Mouse (Mus musculus) MEL-GATA-1-ER (cell line): ENCODE results near the gene Mcu.

Experiments used
- DNase-seq: peaks from one replicate; pipeline ENCODE4 v3.0.0-alpha.2; 2012; ENCODE audit warnings: low read depth; ENCODE audit errors: extremely low read depth

Mcu gene

DNA sequence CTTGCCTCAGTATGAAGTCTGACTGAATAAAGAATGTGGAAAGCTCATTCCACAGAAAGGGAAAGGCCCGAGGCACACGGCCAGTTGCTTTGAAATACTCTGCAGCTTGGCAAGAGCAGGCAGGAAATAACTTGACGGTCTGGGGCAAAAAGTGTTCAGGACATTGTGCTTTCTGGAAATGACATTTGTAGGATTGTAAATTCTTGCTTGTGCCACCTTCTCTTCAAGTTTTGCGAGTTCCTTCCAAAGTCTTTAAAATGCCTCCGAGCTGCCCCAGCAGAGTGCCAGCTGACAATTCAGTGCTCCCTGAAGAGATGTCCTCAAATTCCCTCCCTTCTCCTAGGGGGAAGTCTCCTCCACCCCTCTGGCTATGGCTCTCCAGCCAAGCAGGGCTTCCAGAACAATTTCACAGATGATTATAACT lies 177.0 kb downstream of the Mcu start:
- no peak for DNase-seq

DNA sequence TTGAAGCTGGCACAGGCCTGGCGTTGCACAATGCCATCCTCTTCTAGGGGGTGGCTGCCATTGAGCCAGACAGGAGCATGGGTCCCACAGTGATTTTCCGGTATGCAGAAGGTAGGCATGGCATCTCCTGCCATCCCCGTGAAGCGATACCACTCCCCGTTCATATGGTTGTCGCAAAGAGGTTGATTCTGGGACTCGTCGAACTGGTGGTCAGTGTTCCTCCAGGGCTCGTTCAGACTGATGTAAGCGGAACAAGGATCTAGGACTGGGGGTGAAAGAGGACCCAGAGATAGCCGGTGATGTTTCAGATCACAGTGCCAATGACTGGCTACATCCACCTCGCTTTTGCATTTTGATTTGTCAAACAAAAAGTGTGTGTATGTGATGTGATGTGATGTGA lies 177.8 kb downstream of the Mcu start:
- no peak for DNase-seq

DNA sequence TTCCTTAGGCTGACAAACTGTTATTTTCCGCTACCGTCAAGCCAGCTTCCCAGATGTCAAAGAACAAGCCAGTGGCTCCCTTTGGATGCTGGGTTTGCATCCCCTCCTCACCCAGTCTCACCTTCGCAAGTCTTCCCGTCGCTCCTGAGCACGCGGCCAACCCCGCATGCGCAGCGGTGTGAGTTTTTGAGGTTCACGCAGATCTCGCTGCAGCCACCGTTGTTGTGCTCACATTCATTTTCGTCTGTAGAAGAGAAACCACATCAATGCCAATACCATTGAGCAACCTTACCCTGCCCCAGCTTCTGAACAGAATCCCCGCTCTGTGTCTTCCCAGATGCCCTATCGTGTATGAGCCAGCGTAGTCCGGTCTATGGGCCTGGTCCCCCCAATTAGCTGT lies 180.7 kb downstream of the Mcu start:
- DNase-seq = no peak

DNA sequence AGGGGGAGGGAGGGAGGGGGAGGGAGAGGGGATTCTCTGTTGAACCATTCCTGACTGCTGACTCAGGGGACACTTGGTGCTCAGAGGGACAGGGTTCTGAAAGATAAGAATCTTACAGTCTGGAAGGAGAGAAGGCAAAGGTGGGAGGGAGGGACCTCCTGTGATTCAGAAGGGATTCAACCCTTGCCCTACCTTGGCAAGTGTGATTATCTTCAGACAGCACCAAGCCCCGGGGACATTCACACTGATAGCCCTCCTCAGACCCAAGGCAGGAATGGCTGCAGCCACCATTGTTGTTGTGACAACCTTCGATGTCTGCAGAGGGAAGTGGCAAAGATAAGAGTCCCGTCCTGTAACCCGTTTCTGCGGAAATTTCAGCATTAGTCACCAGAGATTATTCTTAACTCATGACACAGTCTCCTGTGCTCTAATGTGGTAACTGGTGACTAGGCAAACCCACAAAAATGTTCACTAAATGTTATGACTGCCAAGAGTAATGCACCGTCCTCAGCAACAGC lies 185.7 kb downstream of the Mcu start:
- DNase-seq = peak; percentile 85

DNA sequence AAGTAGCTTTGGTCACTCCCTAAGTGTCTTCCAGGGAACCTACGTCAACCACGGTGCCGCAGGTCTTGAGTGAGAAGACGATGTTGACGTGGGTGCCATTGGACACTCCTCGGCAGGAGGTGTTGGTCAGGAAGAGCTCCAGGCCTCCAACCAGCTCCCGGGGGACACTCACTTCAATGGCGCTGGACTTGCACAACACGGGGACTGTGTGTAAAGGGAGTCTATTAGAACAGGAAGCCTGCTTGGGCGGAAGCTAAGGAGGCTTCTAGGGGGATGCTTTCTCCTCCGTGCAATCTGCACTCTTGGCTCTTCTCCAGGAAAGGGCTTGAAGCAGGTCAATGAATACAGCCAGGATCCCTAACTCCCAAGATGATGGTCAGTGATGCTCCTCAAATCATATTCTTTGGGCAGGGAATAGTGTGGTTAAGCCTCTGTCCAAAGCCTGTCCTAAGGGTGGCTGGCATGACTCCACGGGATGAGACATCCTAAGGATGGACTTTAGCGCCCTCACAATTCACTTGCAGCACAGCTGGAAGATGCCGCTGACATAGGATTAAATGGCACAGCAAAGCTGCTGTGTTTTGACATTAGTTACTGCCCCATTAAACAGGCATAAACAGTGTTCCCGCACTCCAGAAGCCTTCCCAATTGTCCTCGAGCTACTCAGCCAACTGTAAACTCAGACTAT lies 186.9 kb downstream of the Mcu start:
- no peak for DNase-seq

DNA sequence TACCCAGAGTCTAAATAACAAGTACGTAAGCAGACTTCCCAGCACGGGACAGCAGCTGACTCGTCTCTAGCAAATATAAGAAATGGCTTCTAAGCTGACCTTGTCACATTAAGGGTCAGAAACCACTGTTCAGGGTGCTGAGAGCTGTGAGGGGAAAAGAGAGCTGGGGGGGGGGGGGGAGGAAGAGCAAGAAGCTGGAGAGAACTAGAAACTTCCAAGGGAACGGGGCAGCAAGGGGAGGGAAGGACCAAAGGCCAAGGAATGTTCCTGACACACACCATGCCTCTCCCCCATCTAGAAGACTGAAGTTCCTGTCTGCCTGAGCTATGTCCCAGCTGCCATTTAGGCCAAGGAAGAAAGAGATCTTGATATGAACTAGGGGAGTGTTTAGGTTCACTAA lies 190.1 kb downstream of the Mcu start:
- DNase-seq = no peak

DNA sequence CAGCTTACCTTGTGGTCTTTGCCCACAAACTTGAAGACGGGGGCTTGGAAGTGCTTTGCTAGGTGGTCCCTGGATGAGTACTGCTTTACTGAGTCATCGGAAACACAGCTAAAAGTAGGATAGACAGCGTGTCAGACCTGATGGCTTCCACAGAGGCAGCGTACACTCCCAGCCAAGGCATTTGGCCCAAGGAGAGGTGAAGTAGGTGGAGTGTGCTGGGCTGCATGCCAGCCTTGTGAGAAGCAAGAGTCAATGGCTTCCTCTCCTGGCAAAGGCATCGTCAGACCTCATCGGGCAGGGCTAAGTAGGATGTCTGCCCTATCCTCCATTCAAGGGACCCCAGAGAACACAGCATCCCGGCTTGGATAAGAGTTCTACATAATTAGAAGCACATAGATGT lies 191.1 kb downstream of the Mcu start:
- DNase-seq = no peak

DNA sequence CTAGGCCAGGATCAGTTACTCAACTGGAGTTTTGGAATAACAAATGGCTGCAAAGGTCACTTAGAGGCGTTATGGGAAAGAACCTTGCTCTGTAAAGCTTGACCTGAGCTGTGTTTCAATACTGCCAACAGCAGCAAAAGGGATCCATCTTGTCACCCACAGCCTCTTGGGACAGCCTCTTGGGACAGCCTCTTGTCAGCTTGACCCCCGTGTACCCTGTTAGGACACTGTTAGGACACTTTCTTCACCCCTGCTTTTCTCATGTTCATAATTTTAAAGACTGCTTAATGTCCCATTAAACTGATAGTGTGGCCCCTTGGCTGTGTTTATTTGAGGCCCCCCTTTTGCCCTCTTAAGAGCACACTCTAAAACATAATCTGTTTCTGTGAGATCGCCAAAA lies 192.0 kb downstream of the Mcu start:
- DNase-seq = no peak

DNA sequence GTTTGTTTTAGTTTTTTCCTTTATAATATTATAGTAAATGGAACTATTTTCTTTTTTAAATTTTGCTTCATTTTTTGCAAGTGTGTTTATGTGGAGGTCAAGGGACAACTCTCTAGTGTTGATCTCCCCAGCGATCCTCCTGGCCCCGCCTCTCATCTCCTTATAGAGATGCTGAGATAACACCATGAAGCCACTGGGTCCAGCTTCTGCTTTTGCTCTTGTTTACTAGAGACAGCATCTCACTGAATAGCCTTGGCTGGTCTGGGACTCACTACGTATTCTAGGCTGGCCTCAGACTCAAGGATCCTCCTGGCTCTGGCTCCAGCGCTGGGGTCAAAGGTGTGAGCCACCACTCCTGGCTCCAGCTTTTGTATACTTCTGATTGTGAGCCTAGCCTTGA lies 197.0 kb downstream of the Mcu start:
- DNase-seq = no peak

DNA sequence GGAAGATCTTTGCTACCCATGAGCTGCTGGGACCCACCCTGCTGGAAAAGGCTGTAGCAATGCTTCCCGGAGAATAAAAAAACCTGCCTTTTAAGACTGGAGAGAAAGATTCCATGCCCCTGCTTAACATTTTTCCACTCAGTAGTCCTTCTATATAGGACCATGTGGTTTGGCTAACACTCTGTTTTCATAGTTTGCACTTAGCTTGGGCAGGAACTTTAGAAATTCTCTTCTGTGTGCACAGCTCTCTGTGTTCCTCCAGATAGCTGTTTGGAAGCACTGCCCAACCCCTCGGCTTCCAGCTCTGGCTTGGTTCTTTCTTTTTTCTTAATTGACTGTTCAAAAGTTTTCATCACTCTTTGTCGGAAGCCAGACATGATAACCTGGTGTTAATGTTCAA lies 199.9 kb downstream of the Mcu start:
- no peak for DNase-seq

DNA sequence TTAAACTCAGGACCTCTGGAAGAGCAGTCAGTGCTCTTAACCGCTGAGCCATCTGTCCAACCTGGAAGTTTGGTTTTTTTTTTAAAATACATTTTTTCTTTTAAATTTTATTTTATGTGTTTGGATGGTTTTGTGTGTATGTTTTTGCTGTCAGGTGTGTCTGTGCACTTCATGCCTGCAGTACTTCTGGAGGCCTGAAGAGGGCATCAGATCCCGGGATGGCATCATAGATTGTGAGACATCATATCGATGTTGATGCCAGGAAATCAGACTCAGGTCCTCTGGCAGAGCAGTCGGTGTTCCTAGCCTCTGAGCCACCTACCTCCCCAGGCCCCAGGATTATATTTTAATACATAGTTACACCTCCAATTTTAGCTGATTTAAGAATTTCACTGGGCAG lies 202.8 kb downstream of the Mcu start:
- no peak for DNase-seq

DNA sequence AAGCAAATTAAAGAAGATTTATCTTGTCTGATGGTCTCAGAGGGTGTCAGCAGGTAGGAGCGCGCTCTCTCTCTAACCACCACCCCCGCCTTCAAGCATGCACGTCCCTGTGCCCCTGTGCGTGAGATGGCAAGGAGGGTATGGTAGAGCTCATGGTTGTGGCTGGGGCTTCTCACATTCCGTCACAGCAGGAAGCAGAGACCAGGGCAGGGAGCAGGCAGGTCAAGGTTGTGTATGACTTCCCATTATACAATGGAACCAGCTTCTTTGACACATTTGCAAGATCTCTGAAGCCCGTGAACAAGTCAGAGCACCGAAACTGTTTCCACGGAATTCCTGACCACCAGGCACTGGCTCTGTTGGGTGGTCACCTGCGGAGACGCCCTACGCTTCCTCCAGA lies 206.2 kb downstream of the Mcu start:
- DNase-seq = no peak

DNA sequence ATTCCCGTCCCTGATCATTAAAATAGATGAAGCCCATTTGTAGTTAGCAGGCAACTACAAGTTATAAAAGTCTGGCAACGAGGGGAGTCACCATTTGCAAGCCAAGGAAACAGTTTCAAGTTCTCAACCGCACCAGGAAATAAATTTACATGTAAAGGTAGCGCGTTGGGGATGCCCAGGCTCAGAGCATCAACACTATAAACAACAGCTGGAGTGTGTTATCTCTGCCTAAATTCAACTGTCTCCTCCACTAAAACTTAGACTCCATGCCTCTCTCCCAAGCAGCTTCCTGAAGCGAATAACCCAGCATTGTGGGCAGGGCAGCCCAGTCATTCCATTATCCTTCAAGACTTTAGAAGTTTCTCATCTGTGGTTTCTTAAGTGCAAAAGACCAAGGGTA lies 208.0 kb downstream of the Mcu start:
- no peak for DNase-seq

DNA sequence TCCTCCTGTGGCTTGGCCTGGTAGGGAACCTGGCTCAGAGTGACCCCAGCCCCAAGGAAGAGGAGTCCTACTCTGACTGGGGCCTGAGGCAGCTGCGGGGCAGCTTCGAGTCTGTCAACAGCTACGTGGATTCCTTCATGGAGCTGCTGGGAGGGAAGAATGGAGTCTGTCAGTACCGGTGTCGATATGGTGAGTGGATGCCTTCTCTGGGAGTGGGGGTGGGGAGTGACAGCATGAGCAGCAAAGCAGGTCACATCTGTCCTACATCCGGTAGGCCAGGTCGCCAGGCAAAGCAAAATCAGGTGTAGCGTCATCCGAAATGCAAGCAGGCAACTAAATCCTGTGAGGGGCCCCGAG lies 212.7 kb downstream of the Mcu start:
- DNase-seq = no peak

DNA sequence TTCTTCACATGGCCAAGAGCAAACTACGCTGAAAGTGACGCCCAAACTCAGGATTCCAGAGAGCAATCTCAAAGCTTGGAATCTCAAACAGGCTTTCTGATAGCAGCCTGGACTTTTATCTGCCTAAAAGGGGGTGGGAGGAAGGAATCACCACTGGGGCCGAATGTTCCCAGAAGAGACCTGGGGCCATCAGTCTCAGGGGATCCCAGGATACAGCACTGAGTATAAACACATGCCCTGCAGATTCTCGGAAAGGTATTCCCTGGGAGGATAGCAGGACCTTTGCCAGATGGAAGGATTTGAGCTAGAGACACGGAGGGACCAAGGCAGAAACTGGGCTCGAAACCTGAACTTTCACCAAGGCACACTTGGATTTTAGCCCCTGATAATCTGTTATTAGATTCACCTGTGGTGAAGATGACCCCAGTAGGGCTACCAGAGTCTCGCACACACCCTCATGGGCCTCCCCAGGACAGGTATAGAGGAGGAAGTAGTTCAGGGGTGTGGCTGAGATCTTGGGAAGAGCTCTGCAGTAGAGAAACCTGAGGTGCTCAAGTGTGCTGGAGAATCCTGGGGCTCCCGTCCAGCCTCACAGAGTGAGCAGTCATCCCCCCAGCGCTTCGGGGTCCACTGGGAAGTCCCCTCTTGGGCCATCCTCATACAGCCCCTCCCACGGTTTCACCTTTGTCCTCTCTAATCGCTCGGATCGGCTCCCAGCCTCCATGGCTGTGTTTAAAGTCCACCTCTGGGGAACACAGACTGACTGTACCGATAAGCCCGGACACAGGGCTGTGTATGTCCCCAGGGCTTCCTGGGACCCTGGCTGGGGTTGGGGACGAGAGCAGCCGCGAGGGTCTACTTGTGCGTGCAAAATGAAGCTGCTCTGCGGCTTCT lies 213.3 kb downstream of the Mcu start, which contains the start of gene Pla2g12b:
TSS of gene Pla2g12b (plus strand) at position 762 of the 894 bp plus-strand sequence.
- DNase-seq = no peak
